Mouse (Mus musculus): Measurements from ENCODE around the gene Cdc42se1.

Cdc42se1 gene

GRCm38 (mm10) chr3:95284501-95285281, 56.2 kb downstream of the Cdc42se1 start:
- no peak for DNase-seq (ENCODE audit: low spot score in 2 of 2)

- DNase-seq (ENCODE audit: low spot score in 2 of 2) = no peak
These were observed 56.9 kb downstream of the Cdc42se1 start for GRCm38 (mm10) chr3:95285390-95285789.

All from urinary bladder, postnatal 36 days (tissue).